Mouse (Mus musculus) C2C12 (cell line): Measurements from ENCODE around the gene Snn.

ENCODE experiments used
- CEBPB ChIP-seq: IDR thresholded peaks from one replicate; pipeline ENCODE4 v1.6.1; 2011; ENCODE audit warnings: low read depth, mild to moderate bottlenecking, control low read depth, moderate library complexity
- CTCF ChIP-seq: IDR thresholded peaks from one replicate; pipeline ENCODE4 v1.5.1; 2011; ENCODE audit not compliant: control insufficient read depth, insufficient read depth, insufficient read length
- FOSL1 ChIP-seq: IDR thresholded peaks from one replicate; pipeline ENCODE4 v1.8.0; 2011; ENCODE audit warnings: mild to moderate bottlenecking, low read length; ENCODE audit not compliant: poor library complexity, insufficient read depth, severe bottlenecking
- MAX ChIP-seq: IDR thresholded peaks from one replicate; pipeline ENCODE4 v1.6.1; 2011; ENCODE audit warnings: mild to moderate bottlenecking, control low read depth
- MYOD1 ChIP-seq: IDR thresholded peaks from one replicate; pipeline ENCODE4 v1.6.1; 2011; ENCODE audit warnings: low read depth; ENCODE audit not compliant: control insufficient read depth, insufficient read length
- MYOG ChIP-seq: IDR thresholded peaks from one replicate; pipeline ENCODE4 v1.6.1; 2011; ENCODE audit not compliant: control insufficient read depth, insufficient read length; ENCODE audit errors: extremely low read depth
- USF1 ChIP-seq: IDR thresholded peaks from one replicate; pipeline ENCODE4 v1.6.1; 2011; ENCODE audit warnings: low read depth, mild to moderate bottlenecking, control low read depth, moderate library complexity

DNA sequence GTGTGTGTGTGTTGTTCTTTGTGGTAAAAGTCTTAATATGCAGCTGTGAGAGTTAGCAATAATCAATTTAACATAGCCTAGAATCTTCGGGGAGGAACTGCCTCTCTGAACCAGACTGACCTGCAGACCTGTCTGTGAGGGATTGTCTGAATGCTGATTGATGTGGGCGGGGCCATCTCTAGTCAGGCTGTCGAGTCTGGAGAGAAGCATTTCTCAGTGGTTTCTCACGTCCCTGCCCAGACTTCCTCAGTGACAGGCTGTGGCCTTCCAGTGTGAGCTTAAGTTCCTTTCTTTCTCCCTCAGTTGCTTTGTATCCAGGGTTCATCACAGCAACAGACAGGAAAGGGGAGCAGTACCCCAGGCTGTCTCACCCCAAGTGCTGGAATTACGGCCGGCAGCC lies 6.3 kb upstream of the Snn start:
- TF ChIP-seq CTCF (no peak), MAX (no peak), USF1 (no peak), CEBPB (no peak), MYOD1 (no peak), FOSL1 (no peak), MYOG (no peak)
